In genomic region chr9:72531291-72531995, GRCm38 (mm10) we compare ENCODE assay signal across 8 mouse cellular contexts. TPM values are rescaled to one million over a fixed set of nuclear protein-coding genes. Genes with fewer than 3 reads are reported as not detected.
DNase-seq lines count a peak whose midpoint lies in the region; ATAC-seq lines count a peak whose summit lies in the region.

No protein-coding gene starts in this region.

- ATAC-seq in megakaryocyte, adult 5-6 weeks (ENCODE audit: poor library complexity, severe bottlenecking): peak; percentile 62

- peak; percentile 77 for DNase-seq in adipocyte (ENCODE audit: low spot score)
- DNase-seq in embryo, embryonic 10 days (ENCODE audit: low spot score): peak; percentile 91
- DNase-seq in gastrocnemius, postnatal 10 days: peak; percentile 59
- DNase-seq in hindlimb bud, embryonic 11.5 days (ENCODE audit: extremely low spot score, low read depth, low spot score): peak; percentile 69
- DNase-seq in left cerebral cortex, adult 8-10 months (ENCODE audit: low spot score in 2 of 2): peak; percentile 68 to 86
- DNase-seq in right cerebral cortex, adult 18-20 months: peak; percentile 89
- peak; percentile 24 for DNase-seq in urinary bladder, postnatal 10 days (ENCODE audit: low spot score)

RNA-seq across cellular contexts. Expression of gene Rfx7, which starts 0.6 kb away (rescaled TPM):
- total RNA-seq in gastrocnemius, postnatal 10 days (2021): 10 to 100 TPM; 30.2 to 30.4 TPM
- 10 to 100 TPM; 28.4 to 33.9 (median 29.6) TPM for total RNA-seq in left cerebral cortex, adult 8-10 months (2022)
- total RNA-seq in megakaryocyte, adult 5-6 weeks (2015): 52.7 and 55.2 TPM in 2 replicates
- total RNA-seq in megakaryocyte, adult 5-6 weeks (2017): 10.8 and 13.1 TPM in 2 replicates

RNA-seq across cellular contexts. Expression of gene Tex9, which starts 39.4 kb away (rescaled TPM):
- 1 to 10 TPM; 2.4 to 3.2 TPM for total RNA-seq in gastrocnemius, postnatal 10 days (2021)
- 10 to 100 TPM; 12.2 to 13.3 (median 12.5) TPM for total RNA-seq in left cerebral cortex, adult 8-10 months (2022)
- 1.5 and 4.0 TPM in 2 replicates for total RNA-seq in megakaryocyte, adult 5-6 weeks (2015)
- total RNA-seq in megakaryocyte, adult 5-6 weeks (2017): 5.4 and 5.9 TPM in 2 replicates

Comparison
In these comparisons a context has a peak if more than half of its experiments do, and no peak if none do; other contexts are left out.
1. Peak in every context shown above with its lines: DNase-seq and ATAC-seq.
2. DNase-seq: peak in every context shown above with its lines; median percentile 91 in embryo, embryonic 10 days; 89 in right cerebral cortex, adult 18-20 months; 77 in adipocyte; 77 in left cerebral cortex, adult 8-10 months; 69 in hindlimb bud, embryonic 11.5 days; 59 in gastrocnemius, postnatal 10 days; 24 in urinary bladder, postnatal 10 days.